Mouse (Mus musculus): Measurements from ENCODE around the gene Rfwd3. TPM values are rescaled to one million over a fixed set of nuclear protein-coding genes. Genes with fewer than 3 reads are reported as not detected.

Rfwd3 gene
- polyA plus RNA-seq, 1 experiment, result 15.1 TPM

Other genes starting within 250 kb of the Rfwd3 start
- gene Exosc6, start 243.9 kb downstream of the Rfwd3 start, polyA plus RNA-seq (2012; rRNA removed), result not detected in 2 replicates
- gene Clec18a, start 207.8 kb downstream of the Rfwd3 start, polyA plus RNA-seq (2012; rRNA removed), result 4.1 and 4.4 TPM in 2 replicates
- gene Pdpr, start 205.6 kb downstream of the Rfwd3 start, polyA plus RNA-seq (2012; rRNA removed), result 12.9 and 15.8 TPM in 2 replicates
- 62.3 and 70.4 TPM in 2 replicates for gene Glg1, start 41.0 kb downstream of the Rfwd3 start, polyA plus RNA-seq (2012; rRNA removed)
- 0.44 and 0.70 TPM in 2 replicates for gene Mlkl, start 38.0 kb upstream of the Rfwd3 start, polyA plus RNA-seq (2012; rRNA removed)
- 25.6 and 28.7 TPM in 2 replicates for gene Fa2h, start 93.6 kb upstream of the Rfwd3 start, polyA plus RNA-seq (2012; rRNA removed)
- 14.8 and 17.2 TPM in 2 replicates for gene Wdr59, start 221.9 kb upstream of the Rfwd3 start, polyA plus RNA-seq (2012; rRNA removed)
- gene Znrf1, start 235.9 kb upstream of the Rfwd3 start, polyA plus RNA-seq (2012; rRNA removed), result 157 and 162 TPM in 2 replicates

Data from frontal cortex, adult 2 months (tissue).